Mouse (Mus musculus): ENCODE results near the gene Depdc5. TPM values are rescaled to one million over a fixed set of nuclear protein-coding genes. Genes with fewer than 3 reads are reported as not detected.

The Depdc5 gene
- polyA plus RNA-seq, 1 experiment from 2014 or later: 19.4 TPM

DNA sequence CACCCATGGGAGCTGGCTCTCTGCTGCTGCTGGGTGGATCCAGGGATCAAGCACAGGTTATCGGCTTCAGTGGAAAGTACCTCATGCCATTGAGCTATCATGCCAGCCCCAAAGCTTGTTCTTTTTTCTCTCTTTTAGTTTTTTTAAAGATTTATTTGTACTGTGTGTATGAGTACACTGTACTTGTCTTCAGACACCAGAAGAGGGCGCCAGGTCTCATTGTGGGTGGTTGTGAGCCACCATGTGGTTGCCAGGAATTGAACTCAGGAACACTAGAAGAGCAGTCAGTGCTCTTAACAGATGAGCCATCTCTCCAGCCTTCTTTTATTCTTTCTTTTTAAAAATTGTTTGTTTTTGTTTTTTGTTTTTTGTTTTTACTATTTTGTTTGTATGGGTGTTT, 71.2 kb downstream of the Depdc5 start:
- 60% methylated on average over 2 of the region's 2 CpGs for WGBS
- Histone ChIP-seq H3K4me2 (ENCODE audit: low read depth, low read length) (no peak overlapping the region), H3K27me3 (ENCODE audit: control insufficient read depth, insufficient read depth, low read length) (no peaks in the 10 kb centered on the region), H3K4me3 (replicated peaks; ENCODE audit: low read length) (no peak overlapping the region), H3K27ac (ENCODE audit: low read length) (no peak overlapping the region), H3K4me1 (ENCODE audit: control insufficient read depth, insufficient read depth, low read length) (no peaks in the 10 kb centered on the region), H3K9ac (ENCODE audit: low read length) (no peak overlapping the region), H3K9me3 (replicated peaks; ENCODE audit: control insufficient read depth, low read length) (no peaks in the 10 kb centered on the region), H3K36me3 (ENCODE audit: control insufficient read depth, insufficient read depth, low read length) (peaks cover 5% of the 10 kb centered on the region; the same call in 1 of the 2 replicates)
- no peak for ATAC-seq (ENCODE audit: insufficient read depth, low FRiP score)

DNA sequence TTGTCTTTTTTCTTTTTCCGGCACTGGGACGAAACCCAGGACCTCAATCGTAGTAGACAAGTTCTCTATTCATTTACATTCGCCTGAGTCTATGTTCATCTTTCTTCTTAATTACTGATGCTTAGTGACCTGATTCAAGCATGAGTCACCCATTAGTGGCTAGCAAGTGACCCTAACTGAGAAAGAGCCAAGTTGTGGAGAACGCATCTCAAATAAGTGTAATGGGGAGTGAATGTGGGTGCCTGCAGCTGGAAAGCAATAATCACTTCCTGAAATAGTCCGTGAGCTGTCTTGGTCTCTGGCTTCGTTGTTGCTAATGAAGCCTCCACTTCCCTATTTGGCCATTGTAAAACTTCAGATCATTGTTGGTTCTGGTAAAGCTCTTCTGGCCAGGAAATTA, 77.1 kb downstream of the Depdc5 start:
- Histone ChIP-seq H3K4me1 (ENCODE audit: control insufficient read depth, insufficient read depth, low read length) (no peaks in the 10 kb centered on the region), H3K27me3 (ENCODE audit: control insufficient read depth, insufficient read depth, low read length) (no peaks in the 10 kb centered on the region), H3K27ac (ENCODE audit: low read length) (no peak overlapping the region), H3K4me3 (replicated peaks; ENCODE audit: low read length) (no peak overlapping the region), H3K9me3 (replicated peaks; ENCODE audit: control insufficient read depth, low read length) (no peaks in the 10 kb centered on the region), H3K4me2 (ENCODE audit: low read depth, low read length) (no peak overlapping the region), H3K9ac (ENCODE audit: low read length) (no peak overlapping the region), H3K36me3 (ENCODE audit: control insufficient read depth, insufficient read depth, low read length) (peaks cover 16% of the 10 kb centered on the region)
- 88% methylated on average over 7 of the region's 7 CpGs for WGBS
- no peak for ATAC-seq (ENCODE audit: insufficient read depth, low FRiP score)

DNA sequence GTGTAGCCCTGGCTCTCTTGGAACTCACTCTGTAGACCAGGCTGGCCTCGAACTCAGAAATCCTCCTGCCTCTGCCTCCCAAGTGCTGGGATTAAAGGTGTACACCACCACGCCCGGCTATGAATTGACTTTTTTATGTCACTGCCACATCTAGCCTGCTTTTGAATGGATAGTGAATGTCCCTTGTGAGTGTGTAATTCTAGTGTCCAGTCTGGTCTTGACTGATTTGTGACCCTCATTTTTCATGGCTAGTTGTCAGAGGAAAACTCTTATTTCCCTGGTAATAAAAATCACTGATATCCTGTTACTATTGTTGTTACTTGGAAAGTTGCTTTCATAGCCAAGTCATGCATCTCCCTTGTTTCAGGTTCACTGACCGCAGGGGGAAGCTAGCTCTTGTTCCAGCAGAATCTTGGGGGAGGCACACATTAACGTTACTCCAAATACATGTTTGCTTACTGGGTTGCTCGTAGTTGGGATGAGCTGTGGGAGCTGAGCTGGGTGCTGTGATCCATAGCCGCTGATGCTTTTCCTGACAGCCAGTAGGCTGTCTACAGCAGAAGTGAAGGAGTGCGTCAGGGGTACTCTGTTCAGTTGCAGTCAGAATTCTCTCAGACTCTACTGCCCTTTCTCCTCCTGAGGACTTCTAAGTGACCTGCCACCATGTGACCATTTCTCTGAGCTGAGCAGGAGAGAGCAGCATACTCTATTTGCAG, 77.9 kb downstream of the Depdc5 start:
- Histone ChIP-seq H3K27ac (ENCODE audit: low read length) (no peak overlapping the region), H3K27me3 (ENCODE audit: control insufficient read depth, insufficient read depth, low read length) (no peaks in the 10 kb centered on the region), H3K4me1 (ENCODE audit: control insufficient read depth, insufficient read depth, low read length) (no peaks in the 10 kb centered on the region), H3K4me3 (replicated peaks; ENCODE audit: low read length) (no peak overlapping the region), H3K9me3 (replicated peaks; ENCODE audit: control insufficient read depth, low read length) (no peaks in the 10 kb centered on the region), H3K9ac (ENCODE audit: low read length) (no peak overlapping the region), H3K4me2 (ENCODE audit: low read depth, low read length) (no peak overlapping the region), H3K36me3 (ENCODE audit: control insufficient read depth, insufficient read depth, low read length) (peaks cover 16% of the 10 kb centered on the region)
- 92% methylated on average over 8 of the region's 8 CpGs for WGBS
- ATAC-seq (ENCODE audit: insufficient read depth, low FRiP score): no peak

DNA sequence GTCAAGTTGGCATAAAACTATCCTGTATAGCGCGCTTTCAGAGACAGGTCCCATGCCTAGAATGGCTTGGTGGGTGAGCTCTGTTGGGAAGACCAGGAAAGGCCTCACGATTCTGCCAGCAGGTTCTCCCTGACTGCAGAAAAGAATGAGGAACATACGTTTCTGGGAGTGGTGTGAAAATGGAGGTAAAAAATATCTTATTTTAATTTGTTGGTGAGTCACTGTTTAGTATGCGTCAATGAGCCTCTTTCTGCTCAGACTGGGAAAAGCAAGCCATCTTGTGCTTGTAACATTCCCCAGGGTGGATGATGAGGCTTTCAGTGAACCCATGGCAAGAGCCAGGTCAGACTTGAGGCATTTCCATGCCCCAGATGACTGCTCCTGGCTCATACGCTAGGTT, 86.6 kb downstream of the Depdc5 start:
- Histone ChIP-seq H3K27ac (ENCODE audit: low read length) (no peak overlapping the region), H3K27me3 (ENCODE audit: control insufficient read depth, insufficient read depth, low read length) (no peaks in the 10 kb centered on the region), H3K36me3 (ENCODE audit: control insufficient read depth, insufficient read depth, low read length) (0 out of 2 replicates have a peak, but pooled peaks cover 5% of the 10 kb centered on the region), H3K4me1 (ENCODE audit: control insufficient read depth, insufficient read depth, low read length) (no peaks in the 10 kb centered on the region), H3K4me2 (ENCODE audit: low read depth, low read length) (no peak overlapping the region), H3K4me3 (replicated peaks; ENCODE audit: low read length) (no peak overlapping the region), H3K9me3 (replicated peaks; ENCODE audit: control insufficient read depth, low read length) (no peaks in the 10 kb centered on the region), H3K9ac (ENCODE audit: low read length) (no peak overlapping the region)
- ATAC-seq (ENCODE audit: insufficient read depth, low FRiP score): no peak
- 94% methylated on average over 6 of the region's 6 CpGs for WGBS

DNA sequence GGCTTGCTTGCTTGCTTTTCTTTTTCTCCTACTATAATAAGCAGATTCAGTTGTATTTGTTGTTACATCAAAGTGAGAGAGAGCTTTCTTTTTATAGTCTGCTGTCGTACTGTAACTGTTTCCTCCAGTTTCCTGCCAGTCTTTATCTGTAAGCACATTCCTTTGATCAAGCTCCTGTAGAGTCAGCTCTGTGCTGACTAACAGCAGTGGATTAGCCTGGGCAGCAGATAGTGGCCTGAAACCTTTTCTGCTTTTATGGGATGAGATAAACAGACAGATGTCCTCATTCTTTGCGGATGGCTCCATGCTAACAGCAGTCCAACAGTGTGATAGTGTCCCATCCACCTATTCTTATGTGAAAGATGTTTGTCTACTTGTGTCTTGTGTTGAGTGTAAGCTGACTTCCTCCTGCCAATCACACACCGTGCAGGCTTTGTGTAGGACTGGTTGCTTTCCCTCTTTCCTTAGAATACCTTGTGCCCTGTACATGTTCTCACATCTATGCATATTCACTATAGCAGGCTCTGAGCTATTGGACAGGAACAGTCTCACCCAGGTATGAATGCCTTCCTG, 87.3 kb downstream of the Depdc5 start:
- H3K9me3 ChIP-seq (replicated peaks; ENCODE audit: control insufficient read depth, low read length): no peaks in the 10 kb centered on the region
- no peak overlapping the region for H3K27ac ChIP-seq (ENCODE audit: low read length)
- H3K9ac ChIP-seq (ENCODE audit: low read length): no peak overlapping the region
- H3K4me1 ChIP-seq (ENCODE audit: control insufficient read depth, insufficient read depth, low read length): no peaks in the 10 kb centered on the region
- H3K27me3 ChIP-seq (ENCODE audit: control insufficient read depth, insufficient read depth, low read length): no peaks in the 10 kb centered on the region
- ATAC-seq (ENCODE audit: insufficient read depth, low FRiP score): no peak
- WGBS: 73% methylated on average over 3 of the region's 3 CpGs
- no peak overlapping the region for H3K4me2 ChIP-seq (ENCODE audit: low read depth, low read length)
- 0 out of 2 replicates have a peak, but pooled peaks cover 3% of the 10 kb centered on the region for H3K36me3 ChIP-seq (ENCODE audit: control insufficient read depth, insufficient read depth, low read length)
- no peak overlapping the region for H3K4me3 ChIP-seq (replicated peaks; ENCODE audit: low read length)

DNA sequence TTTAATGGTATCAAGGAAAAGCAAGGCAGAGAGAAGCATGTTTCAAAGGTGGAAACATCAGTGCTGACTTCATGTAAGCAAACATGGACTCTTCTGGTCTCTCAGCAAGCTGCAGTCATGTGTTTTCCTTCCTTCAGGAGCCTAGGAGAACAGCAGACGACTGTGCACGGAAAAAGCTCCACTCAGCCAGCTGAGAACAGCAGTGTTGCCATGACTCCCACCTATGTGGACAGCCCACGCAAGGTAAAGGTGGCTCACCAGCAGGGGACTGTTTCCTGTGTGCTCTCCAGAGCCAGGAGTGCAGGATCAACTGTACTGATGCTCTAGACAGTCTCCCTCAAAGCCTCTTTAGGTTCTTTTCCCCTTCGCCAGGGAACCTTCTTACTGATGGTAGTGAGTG, 92.2 kb downstream of the Depdc5 start:
- no peak for ATAC-seq (ENCODE audit: insufficient read depth, low FRiP score)
- Histone ChIP-seq H3K27ac (ENCODE audit: low read length) (no peak overlapping the region), H3K4me3 (replicated peaks; ENCODE audit: low read length) (no peak overlapping the region), H3K9ac (ENCODE audit: low read length) (no peak overlapping the region), H3K4me1 (ENCODE audit: control insufficient read depth, insufficient read depth, low read length) (no peaks in the 10 kb centered on the region), H3K36me3 (ENCODE audit: control insufficient read depth, insufficient read depth, low read length) (0 out of 2 replicates have a peak, but pooled peaks cover 6% of the 10 kb centered on the region), H3K4me2 (ENCODE audit: low read depth, low read length) (no peak overlapping the region), H3K27me3 (ENCODE audit: control insufficient read depth, insufficient read depth, low read length) (no peaks in the 10 kb centered on the region), H3K9me3 (replicated peaks; ENCODE audit: control insufficient read depth, low read length) (no peaks in the 10 kb centered on the region)
- WGBS: 88% methylated on average over 4 of the region's 4 CpGs

DNA sequence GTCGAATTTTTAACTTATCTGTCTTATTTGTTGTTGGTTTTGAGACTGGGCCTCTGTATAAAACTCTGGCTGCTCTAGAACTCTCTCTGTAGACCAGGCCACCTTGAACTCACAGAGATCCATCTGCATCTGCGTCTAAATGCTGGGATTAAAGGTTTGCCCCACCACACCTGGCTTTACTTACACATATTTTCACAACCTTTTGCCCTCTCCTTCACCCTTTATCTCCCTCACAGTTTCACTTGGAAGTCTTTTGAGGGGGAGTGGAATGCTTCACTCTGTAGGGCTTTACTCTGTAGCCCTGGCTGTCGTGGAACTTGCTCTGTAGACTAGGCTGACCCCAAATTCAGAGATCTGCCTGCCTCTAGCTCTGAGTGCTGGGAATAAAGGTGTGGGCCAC, 98.1 kb downstream of the Depdc5 start:
- H3K36me3 ChIP-seq (ENCODE audit: control insufficient read depth, insufficient read depth, low read length): peaks cover 3% of the 10 kb centered on the region; the same call in 1 of the 2 replicates
- no peak overlapping the region for H3K4me3 ChIP-seq (replicated peaks; ENCODE audit: low read length)
- H3K27me3 ChIP-seq (ENCODE audit: control insufficient read depth, insufficient read depth, low read length): no peaks in the 10 kb centered on the region
- no peak for ATAC-seq (ENCODE audit: insufficient read depth, low FRiP score)
- no peak overlapping the region for H3K9ac ChIP-seq (ENCODE audit: low read length)
- no peak overlapping the region for H3K27ac ChIP-seq (ENCODE audit: low read length)
- WGBS: 66% methylated on average over 3 of the region's 3 CpGs
- no peaks in the 10 kb centered on the region for H3K4me1 ChIP-seq (ENCODE audit: control insufficient read depth, insufficient read depth, low read length)
- H3K9me3 ChIP-seq (replicated peaks; ENCODE audit: control insufficient read depth, low read length): no peaks in the 10 kb centered on the region
- no peak overlapping the region for H3K4me2 ChIP-seq (ENCODE audit: low read depth, low read length)

DNA sequence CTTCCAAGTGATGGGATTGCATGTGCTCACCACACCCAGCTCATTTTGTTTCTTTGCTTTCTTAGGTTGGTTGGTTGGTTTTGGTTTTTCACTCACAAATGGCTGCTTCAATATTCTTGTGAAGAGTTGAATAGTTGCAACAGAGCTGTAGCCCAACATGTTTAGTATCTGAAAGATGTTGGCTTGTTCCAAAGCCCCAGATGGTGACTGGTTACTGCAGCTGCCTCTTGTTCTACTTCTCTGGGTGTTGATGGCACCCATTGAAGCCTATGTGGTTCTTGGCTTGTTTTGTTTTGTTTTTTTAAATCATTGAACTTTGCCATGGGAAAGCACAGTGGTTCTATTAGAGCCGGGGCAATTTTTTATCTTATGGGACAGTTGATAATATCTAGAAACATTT, 99.1 kb downstream of the Depdc5 start:
- H3K4me2 ChIP-seq (ENCODE audit: low read depth, low read length): no peak overlapping the region
- ATAC-seq (ENCODE audit: insufficient read depth, low FRiP score): no peak
- no peaks in the 10 kb centered on the region for H3K27me3 ChIP-seq (ENCODE audit: control insufficient read depth, insufficient read depth, low read length)
- no peaks in the 10 kb centered on the region for H3K9me3 ChIP-seq (replicated peaks; ENCODE audit: control insufficient read depth, low read length)
- H3K4me3 ChIP-seq (replicated peaks; ENCODE audit: low read length): no peak overlapping the region
- H3K9ac ChIP-seq (ENCODE audit: low read length): no peak overlapping the region
- H3K36me3 ChIP-seq (ENCODE audit: control insufficient read depth, insufficient read depth, low read length): peaks cover 4% of the 10 kb centered on the region
- H3K27ac ChIP-seq (ENCODE audit: low read length): no peak overlapping the region
- no peaks in the 10 kb centered on the region for H3K4me1 ChIP-seq (ENCODE audit: control insufficient read depth, insufficient read depth, low read length)
- 93% methylated on average over 1 of the region's 1 CpGs for WGBS

DNA sequence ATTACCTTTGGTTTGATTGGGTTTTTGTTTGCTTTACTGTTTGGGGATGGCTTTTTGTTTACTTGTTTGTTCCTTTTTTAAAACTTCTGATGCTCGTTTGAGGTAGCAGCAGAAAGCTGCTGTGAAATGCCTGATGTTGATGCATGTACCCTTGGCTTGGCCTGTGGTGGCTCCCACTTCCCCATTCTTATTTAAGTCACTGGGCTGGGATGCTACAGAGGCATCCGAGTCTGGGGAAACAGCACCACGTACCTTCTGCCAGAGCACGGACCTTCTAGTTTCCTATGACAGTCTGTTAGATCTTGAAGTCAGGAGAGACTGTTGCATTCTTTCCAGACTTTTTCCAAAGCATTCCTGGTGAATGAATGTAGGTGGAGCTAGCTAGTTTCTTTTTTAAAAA, 113.0 kb downstream of the Depdc5 start:
- WGBS: 86% methylated on average over 4 of the region's 4 CpGs

More for the DNA sequence above, 113.0 kb downstream of the Depdc5 start:
- H3K4me1 ChIP-seq (ENCODE audit: control insufficient read depth, insufficient read depth, low read length): no peaks in the 10 kb centered on the region
- no peak overlapping the region for H3K9ac ChIP-seq (ENCODE audit: low read length)
- no peaks in the 10 kb centered on the region for H3K36me3 ChIP-seq (ENCODE audit: control insufficient read depth, insufficient read depth, low read length)
- H3K4me3 ChIP-seq (replicated peaks; ENCODE audit: low read length): no peak overlapping the region
- H3K27me3 ChIP-seq (ENCODE audit: control insufficient read depth, insufficient read depth, low read length): no peaks in the 10 kb centered on the region
- no peak overlapping the region for H3K27ac ChIP-seq (ENCODE audit: low read length)
- no peak overlapping the region for H3K4me2 ChIP-seq (ENCODE audit: low read depth, low read length)
- ATAC-seq (ENCODE audit: insufficient read depth, low FRiP score): no peak
- no peaks in the 10 kb centered on the region for H3K9me3 ChIP-seq (replicated peaks; ENCODE audit: control insufficient read depth, low read length)
